Mouse (Mus musculus): ENCODE results near the gene Bcan.

DNA sequence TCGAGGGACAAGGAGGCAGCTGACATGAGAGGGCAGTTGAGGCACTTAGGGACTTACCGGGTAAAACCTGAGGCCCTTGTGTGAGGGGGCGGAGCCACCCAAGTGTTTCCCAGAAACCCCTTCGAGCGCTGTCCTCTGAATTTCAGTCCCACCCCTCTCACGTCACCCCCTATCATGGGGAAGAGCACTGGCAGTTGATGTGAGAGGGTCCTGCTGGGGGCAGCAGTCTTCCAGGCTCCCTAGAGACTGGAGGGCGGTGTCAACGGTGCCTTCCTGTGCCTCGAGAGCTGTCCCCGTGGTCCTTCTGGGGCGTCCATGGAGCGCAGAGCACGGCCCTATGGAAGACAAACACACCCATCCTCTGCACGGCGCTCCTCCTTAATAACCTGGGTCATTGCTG is 12.4 kb downstream of the Bcan start:
- no peak for TF ChIP-seq GATA1 (IDR thresholded peaks at IDR 0.05; ENCODE audit: borderline replicate concordance, low read length)
- TF ChIP-seq FLI1 (IDR thresholded peaks at IDR 0.05; ENCODE audit: low read length) = no peak
